In genomic region chr6:94400471-94401051, GRCm38 (mm10) we compare ENCODE assay signal across 8 mouse cellular contexts.
DNase-seq lines count a peak whose midpoint lies in the region; ATAC-seq and TF ChIP-seq lines count a peak whose summit lies in the region.

No protein-coding gene starts in this region.

- peak; percentile 54; the same call in 1 of the 2 replicates for TF ChIP-seq CTCF in testis, adult 2 months (IDR thresholded peaks at IDR 0.05; ENCODE audit: control insufficient read depth, insufficient read depth, insufficient replicate concordance, low read depth, low read length)

- no peak for TF ChIP-seq POLR2A in testis, adult 2 months (IDR thresholded peaks at IDR 0.05; ENCODE audit: control insufficient read depth, low read depth, low read length)

- peak overlapping the region; percentile 28; the same call in 1 of the 2 replicates for H3K9ac ChIP-seq in forebrain, embryonic 15.5 days (replicated peaks)
- H3K9ac ChIP-seq in intestine, embryonic 14.5 days (ENCODE audit: low read length), result no peak overlapping the region
- H3K9ac ChIP-seq in limb, embryonic 13.5 days, result no peak overlapping the region

- ATAC-seq in forebrain, embryonic 15.5 days (replicated peaks), result peak; percentile 86
- ATAC-seq in intestine, embryonic 14.5 days (replicated peaks; ENCODE audit: low FRiP score, low TSS enrichment, low read depth), result peak; percentile 85
- ATAC-seq in limb, embryonic 13.5 days (ENCODE audit: low FRiP score, low read depth), result peak; percentile 72; the same call in 1 of the 2 replicates

- H3K9me3 ChIP-seq in forebrain, embryonic 15.5 days, result no peaks in the 10 kb centered on the region
- no peaks in the 10 kb centered on the region for H3K9me3 ChIP-seq in intestine, embryonic 14.5 days (ENCODE audit: control insufficient read depth, low read length)
- no peaks in the 10 kb centered on the region for H3K9me3 ChIP-seq in limb, embryonic 13.5 days

- H3K4me2 ChIP-seq in forebrain, embryonic 15.5 days (replicated peaks), result peak overlapping the region; percentile 57
- H3K4me2 ChIP-seq in intestine, embryonic 14.5 days (ENCODE audit: low read length), result peak overlapping the region; percentile 39
- peak overlapping the region; percentile 60 for H3K4me2 ChIP-seq in limb, embryonic 13.5 days (replicated peaks)

- H3K27ac ChIP-seq in testis, adult 2 months (ENCODE audit: control insufficient read depth, insufficient read depth, low read depth, low read length), result no peak overlapping the region
- H3K27ac ChIP-seq in forebrain, embryonic 15.5 days (replicated peaks), result peak overlapping the region; percentile 72
- H3K27ac ChIP-seq in intestine, embryonic 14.5 days (ENCODE audit: low read depth), result no peak overlapping the region
- no peak overlapping the region for H3K27ac ChIP-seq in limb, embryonic 13.5 days

- H3K27me3 ChIP-seq in testis, adult 2 months (ENCODE audit: control insufficient read depth, insufficient read depth, low read length), result no peaks in the 10 kb centered on the region
- no peaks in the 10 kb centered on the region for H3K27me3 ChIP-seq in forebrain, embryonic 15.5 days
- H3K27me3 ChIP-seq in intestine, embryonic 14.5 days (replicated peaks; ENCODE audit: control insufficient read depth, insufficient read depth, low read length), result no peaks in the 10 kb centered on the region
- H3K27me3 ChIP-seq in limb, embryonic 13.5 days, result peaks cover 3% of the 10 kb centered on the region

- no peak overlapping the region for H3K4me3 ChIP-seq in testis, adult 2 months (ENCODE audit: control insufficient read depth, low read depth, low read length)
- H3K4me3 ChIP-seq in forebrain, embryonic 15.5 days, result peak overlapping the region; percentile 29
- 0 out of 2 replicates have a peak overlapping the region, but pooled peaks have one; percentile 10 for H3K4me3 ChIP-seq in intestine, embryonic 14.5 days (ENCODE audit: low read depth, low read length)
- peak overlapping the region; percentile 21 for H3K4me3 ChIP-seq in limb, embryonic 13.5 days

- H3K36me3 ChIP-seq in testis, adult 2 months (ENCODE audit: control insufficient read depth, insufficient read depth, low read length), result no peaks in the 10 kb centered on the region
- H3K36me3 ChIP-seq in forebrain, embryonic 15.5 days, result no peaks in the 10 kb centered on the region
- no peaks in the 10 kb centered on the region for H3K36me3 ChIP-seq in intestine, embryonic 14.5 days (ENCODE audit: control insufficient read depth, insufficient read depth, low read length)
- no peaks in the 10 kb centered on the region for H3K36me3 ChIP-seq in limb, embryonic 13.5 days

- DNase-seq in testis, postnatal 14 days (ENCODE audit: low spot score), result no peak
- DNase-seq in cerebellum, adult 11-12 months, result peak; percentile 44
- peak; percentile 65 for DNase-seq in intestine, embryonic 14.5 days (ENCODE audit: low spot score)
- peak; percentile 56 for DNase-seq in neural tube, embryonic 10.5 days (ENCODE audit: extremely low spot score, low spot score)
- DNase-seq in thymus, postnatal 25 days, result no peak

- WGBS in forebrain, embryonic 15.5 days, result 10% methylated on average over 13 of the region's 13 CpGs
- WGBS in intestine, embryonic 14.5 days, result 9% methylated on average over 13 of the region's 13 CpGs
- WGBS in limb, embryonic 13.5 days, result 7% methylated on average over 13 of the region's 13 CpGs

- no peaks in the 10 kb centered on the region for H3K4me1 ChIP-seq in testis, adult 2 months (ENCODE audit: control insufficient read depth, insufficient read depth, low read length)
- H3K4me1 ChIP-seq in forebrain, embryonic 15.5 days, result peaks cover 18% of the 10 kb centered on the region
- peaks cover 15% of the 10 kb centered on the region for H3K4me1 ChIP-seq in intestine, embryonic 14.5 days (replicated peaks; ENCODE audit: control insufficient read depth, insufficient read depth, low read length)
- peaks cover 18% of the 10 kb centered on the region for H3K4me1 ChIP-seq in limb, embryonic 13.5 days

Comparison
In these comparisons a context has a peak if more than half of its experiments do, and no peak if none do; other contexts are left out.
1. DNase-seq: peak in cerebellum, adult 11-12 months (single experiment), intestine, embryonic 14.5 days (single experiment) and neural tube, embryonic 10.5 days (single experiment); none in testis, postnatal 14 days (single experiment) and thymus, postnatal 25 days (single experiment).
2. Peak in every context shown above with its lines, with median percentiles within 50 percentile points of each other: ATAC-seq and H3K4me2 ChIP-seq.